Comparison of ENCODE assay signal across 13 mouse cellular contexts in the genomic region with DNA sequence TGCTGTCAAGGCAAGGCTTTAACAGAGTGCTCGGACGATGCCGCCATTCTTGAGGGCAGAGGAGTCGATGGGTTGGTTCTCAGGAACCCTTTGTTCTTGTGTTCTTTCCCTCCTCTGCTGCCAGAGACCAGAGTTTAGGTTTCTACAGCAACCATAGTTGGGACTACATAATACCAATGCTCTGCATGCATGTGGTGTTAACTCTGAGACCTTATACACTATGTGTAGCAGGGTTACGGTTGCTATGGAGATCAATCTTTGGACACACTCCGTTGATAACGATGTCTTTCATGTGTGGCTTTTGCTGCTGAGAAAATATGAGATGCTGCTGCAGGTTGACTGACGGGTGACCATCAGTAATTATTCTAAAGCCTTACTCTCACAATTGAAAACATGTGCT.
"Had no signal": no experiment of that assay in that cellular context is flagged by ENCODE, and none has a peak within 500 bp of the region (broad histone marks: within the 10 kb centered on the region; RNA-seq: fewer than 3 reads in every experiment).

No protein-coding gene starts in this region.

- H3K9ac ChIP-seq: lung, embryonic 14.5 days; midbrain, embryonic 12.5 days; stomach, embryonic 15.5 days had no signal

- DNase-seq: kidney, adult 2 months; kidney, postnatal 25 days; lung, embryonic 14.5 days; lung, postnatal 10 days; lung, postnatal 4 days; right cerebral cortex, postnatal 14 days; thymus, adult 2 months; thymus, postnatal 25 days had no signal

- H3K27ac ChIP-seq: left cerebral cortex, adult 2 months; limb, embryonic 10.5 days; midbrain, embryonic 12.5 days; stomach, embryonic 15.5 days had no signal

- H3K4me2 ChIP-seq: liver, embryonic 11.5 days; lung, embryonic 14.5 days; midbrain, embryonic 12.5 days; stomach, embryonic 15.5 days had no signal

- H3K27me3 ChIP-seq: midbrain, embryonic 12.5 days; stomach, embryonic 15.5 days had no signal

- H3K4me3 ChIP-seq: left cerebral cortex, adult 2 months; limb, embryonic 10.5 days; midbrain, embryonic 12.5 days; stomach, embryonic 15.5 days had no signal

- H3K36me3 ChIP-seq: midbrain, embryonic 12.5 days; stomach, embryonic 15.5 days had no signal

- H3K9me3 ChIP-seq: limb, embryonic 10.5 days; stomach, embryonic 15.5 days had no signal

- H3K4me1 ChIP-seq: stomach, embryonic 15.5 days had no signal
